Mouse (Mus musculus) hindbrain, embryonic 13.5 days (tissue): ENCODE data around the gene Tstd3. TPM values are rescaled to one million over a fixed set of nuclear protein-coding genes. Genes with fewer than 3 reads are reported as not detected.
A peak's percentile ranks its signal among the peaks of the same experiment; 100 is the strongest.

Experiments
- ATAC-seq: fragments of 200-750 bp; cut with Nextera tagmentation; 2 replicates; pipeline ENCODE4 v1.8.0; 2017; ENCODE audit warnings: moderate TSS enrichment; ENCODE audit not compliant: low FRiP score
- H3K27ac ChIP-seq: fragments of 300-500 bp; sonication (generic); 2 replicates; pipeline ENCODE4 v1.5.1; 2015; ENCODE audit warnings: inconsistent platforms, mild to moderate bottlenecking, moderate library complexity
- H3K27me3 ChIP-seq: fragments of 300-500 bp; sonication (generic); 2 replicates; pipeline ENCODE4 v1.6.1; 2015; ENCODE audit warnings: mild to moderate bottlenecking, inconsistent platforms
- H3K36me3 ChIP-seq: fragments of 300-500 bp; sonication (generic); 2 replicates; pipeline ENCODE4 v1.6.1; 2015; ENCODE audit warnings: mild to moderate bottlenecking, inconsistent platforms
- H3K4me1 ChIP-seq: fragments of 300-500 bp; sonication (generic); replicated peaks from 2 replicates; pipeline ENCODE4 v1.6.1; 2015; ENCODE audit warnings: inconsistent platforms
- H3K4me2 ChIP-seq: fragments of 300-500 bp; sonication (generic); 2 replicates; pipeline ENCODE4 v1.6.1; 2015; ENCODE audit warnings: inconsistent platforms, mild to moderate bottlenecking, moderate library complexity
- H3K4me3 ChIP-seq: fragments of 300-500 bp; sonication (generic); 2 replicates; pipeline ENCODE4 v1.5.1; 2015; ENCODE audit warnings: mild to moderate bottlenecking, inconsistent platforms
- H3K9ac ChIP-seq: fragments of 300-500 bp; sonication (generic); 2 replicates; pipeline ENCODE4 v1.6.1; 2015; ENCODE audit warnings: mild to moderate bottlenecking, inconsistent platforms
- H3K9me3 ChIP-seq: fragments of 300-500 bp; sonication (generic); 2 replicates; pipeline ENCODE4 v1.6.1; 2016; ENCODE audit warnings: inconsistent platforms
- WGBS: fragments of 180-500 bp; shearing (Covaris S2); methylation state at CpG from one replicate; pipeline ENCODE4 v1.1.7; 2015; 5-methylcytosine and 5-hydroxymethylcytosine counted together
- polyA plus RNA-seq: library from polyadenylated mRNA; unstranded; fragments of >200 nt; fragmentation: Nextera tagmentation; extraction: Ambion mirVana; gene quantifications from 2 replicates; pipeline ENCODE4 v1.2.1, GENCODE M21; 2015

Tstd3 gene
- polyA plus RNA-seq, result 25.9 and 27.1 TPM in 2 replicates

- no peaks in the 10 kb centered on the region for H3K9me3 ChIP-seq
Measured at GRCm38 (mm10) chr4:21766863-21767304, at the start of gene Tstd3, which contains the start of gene Usp45. Gene Tstd3, minus strand, starts transcription at chr4:21767212. Gene Usp45, plus strand, starts transcription at chr4:21767156.

GRCm38 (mm10) chr4:21814029-21814428 lies 47.0 kb upstream of the Tstd3 start:
- WGBS, result 40% methylated on average over 2 of the region's 2 CpGs
- H3K9me3 ChIP-seq, result no peaks in the 10 kb centered on the region
- no peak overlapping the region for H3K9ac ChIP-seq
- H3K36me3 ChIP-seq, result peaks cover 51% of the 10 kb centered on the region
- H3K4me3 ChIP-seq, result no peak overlapping the region
- H3K4me2 ChIP-seq, result no peak overlapping the region
- peak; percentile 87 for ATAC-seq
- no peaks in the 10 kb centered on the region for H3K4me1 ChIP-seq
- H3K27ac ChIP-seq, result no peak overlapping the region
- no peaks in the 10 kb centered on the region for H3K27me3 ChIP-seq

More at GRCm38 (mm10) chr4:21766863-21767304, at the start of gene Tstd3, which contains the start of gene Usp45:
- Histone ChIP-seq H3K4me2 (peak within 1 kb of the TSS; percentile 68), H3K4me1 (peaks cover 5% of the 10 kb centered on the region), H3K4me3 (peak within 1 kb of the TSS; percentile 55), H3K9ac (peak within 1 kb of the TSS; percentile 73), H3K27me3 (no peaks in the 10 kb centered on the region), H3K36me3 (0 out of 2 replicates have a peak, but pooled peaks cover 3% of the 10 kb centered on the region), H3K27ac (peak within 1 kb of the TSS; percentile 79)
- WGBS, result 2% methylated on average over 17 of the region's 17 CpGs
- peak; percentile 95 for ATAC-seq

GRCm38 (mm10) chr4:21812635-21813034 lies 45.6 kb upstream of the Tstd3 start:
- WGBS, result 94% methylated on average over 6 of the region's 6 CpGs
- H3K27me3 ChIP-seq, result no peaks in the 10 kb centered on the region
- ATAC-seq, result no peak
- no peaks in the 10 kb centered on the region for H3K4me1 ChIP-seq
- no peak overlapping the region for H3K4me2 ChIP-seq
- no peak overlapping the region for H3K27ac ChIP-seq
- H3K9me3 ChIP-seq, result no peaks in the 10 kb centered on the region
- H3K4me3 ChIP-seq, result no peak overlapping the region
- H3K9ac ChIP-seq, result no peak overlapping the region
- peaks cover 47% of the 10 kb centered on the region for H3K36me3 ChIP-seq

GRCm38 (mm10) chr4:21810608-21811007 lies 43.6 kb upstream of the Tstd3 start:
- Histone ChIP-seq H3K4me1 (no peaks in the 10 kb centered on the region), H3K4me3 (no peak overlapping the region), H3K9me3 (no peaks in the 10 kb centered on the region), H3K27me3 (no peaks in the 10 kb centered on the region), H3K9ac (no peak overlapping the region), H3K36me3 (peaks cover 36% of the 10 kb centered on the region), H3K4me2 (no peak overlapping the region), H3K27ac (no peak overlapping the region)
- WGBS, result 91% methylated on average over 3 of the region's 3 CpGs
- ATAC-seq, result no peak

- no peaks in the 10 kb centered on the region for H3K4me1 ChIP-seq
- WGBS, result 47% methylated on average over 5 of the region's 5 CpGs
- H3K9me3 ChIP-seq, result no peaks in the 10 kb centered on the region
- no peak overlapping the region for H3K4me2 ChIP-seq
- no peak overlapping the region for H3K9ac ChIP-seq
- no peak for ATAC-seq
- H3K27me3 ChIP-seq, result no peaks in the 10 kb centered on the region
- H3K27ac ChIP-seq, result no peak overlapping the region
- no peak overlapping the region for H3K4me3 ChIP-seq
- peaks cover 45% of the 10 kb centered on the region for H3K36me3 ChIP-seq
Measured at GRCm38 (mm10) chr4:21807204-21807603, 40.2 kb upstream of the Tstd3 start.

GRCm38 (mm10) chr4:21801620-21802019 lies 34.6 kb upstream of the Tstd3 start:
- no peak overlapping the region for H3K4me2 ChIP-seq
- H3K27ac ChIP-seq, result no peak overlapping the region
- no peak overlapping the region for H3K4me3 ChIP-seq
- no peaks in the 10 kb centered on the region for H3K9me3 ChIP-seq
- no peak overlapping the region for H3K9ac ChIP-seq
- peaks cover 58% of the 10 kb centered on the region for H3K36me3 ChIP-seq
- ATAC-seq, result no peak
- H3K27me3 ChIP-seq, result no peaks in the 10 kb centered on the region
- WGBS, result 97% methylated on average over 2 of the region's 2 CpGs
- H3K4me1 ChIP-seq, result no peaks in the 10 kb centered on the region

- no peaks in the 10 kb centered on the region for H3K27me3 ChIP-seq
- peaks cover 58% of the 10 kb centered on the region for H3K36me3 ChIP-seq
- ATAC-seq, result no peak
- no peak overlapping the region for H3K27ac ChIP-seq
- 91% methylated on average over 1 of the region's 1 CpGs for WGBS
- no peak overlapping the region for H3K4me3 ChIP-seq
- no peak overlapping the region for H3K4me2 ChIP-seq
- no peak overlapping the region for H3K9ac ChIP-seq
- H3K4me1 ChIP-seq, result no peaks in the 10 kb centered on the region
- H3K9me3 ChIP-seq, result no peaks in the 10 kb centered on the region
Measured at GRCm38 (mm10) chr4:21801013-21801412, 34.0 kb upstream of the Tstd3 start.

GRCm38 (mm10) chr4:21793631-21794030 lies 26.6 kb upstream of the Tstd3 start:
- WGBS, result 48% methylated on average over 3 of the region's 3 CpGs
- peak; percentile 83 for ATAC-seq
- Histone ChIP-seq H3K9ac (no peak overlapping the region), H3K4me1 (no peaks in the 10 kb centered on the region), H3K27me3 (no peaks in the 10 kb centered on the region), H3K9me3 (no peaks in the 10 kb centered on the region), H3K4me3 (no peak overlapping the region), H3K27ac (no peak overlapping the region), H3K4me2 (no peak overlapping the region), H3K36me3 (peaks cover 32% of the 10 kb centered on the region)

- Histone ChIP-seq H3K9me3 (no peaks in the 10 kb centered on the region), H3K27me3 (no peaks in the 10 kb centered on the region), H3K27ac (no peak overlapping the region), H3K9ac (no peak overlapping the region), H3K4me3 (no peak overlapping the region), H3K4me1 (no peaks in the 10 kb centered on the region), H3K36me3 (peaks cover 43% of the 10 kb centered on the region), H3K4me2 (no peak overlapping the region)
- ATAC-seq, result no peak
- WGBS, result 98% methylated on average over 4 of the region's 4 CpGs
Measured at GRCm38 (mm10) chr4:21789836-21790235, 22.8 kb upstream of the Tstd3 start.

- no peak for ATAC-seq
- Histone ChIP-seq H3K27me3 (no peaks in the 10 kb centered on the region), H3K4me2 (no peak overlapping the region), H3K9ac (no peak overlapping the region), H3K4me1 (no peaks in the 10 kb centered on the region), H3K4me3 (no peak overlapping the region), H3K27ac (no peak overlapping the region), H3K9me3 (no peaks in the 10 kb centered on the region), H3K36me3 (peaks cover 53% of the 10 kb centered on the region)
- 85% methylated on average over 6 of the region's 6 CpGs for WGBS
Measured at GRCm38 (mm10) chr4:21788903-21789302, 21.9 kb upstream of the Tstd3 start.

- ATAC-seq, result no peak
- H3K4me2 ChIP-seq, result no peak overlapping the region
Measured at GRCm38 (mm10) chr4:21786268-21786667, 19.3 kb upstream of the Tstd3 start.

GRCm38 (mm10) chr4:21780816-21781726 lies 14.1 kb upstream of the Tstd3 start:
- Histone ChIP-seq H3K4me3 (no peak overlapping the region), H3K4me2 (no peak overlapping the region), H3K9ac (no peak overlapping the region), H3K27ac (no peak overlapping the region), H3K9me3 (no peaks in the 10 kb centered on the region), H3K4me1 (peaks cover 9% of the 10 kb centered on the region), H3K36me3 (peaks cover 44% of the 10 kb centered on the region), H3K27me3 (no peaks in the 10 kb centered on the region)
- WGBS, result 94% methylated on average over 12 of the region's 12 CpGs
- ATAC-seq, result no peak

More at GRCm38 (mm10) chr4:21786268-21786667, 19.3 kb upstream of the Tstd3 start:
- H3K27me3 ChIP-seq, result no peaks in the 10 kb centered on the region
- no peaks in the 10 kb centered on the region for H3K4me1 ChIP-seq
- H3K27ac ChIP-seq, result no peak overlapping the region
- peaks cover 64% of the 10 kb centered on the region for H3K36me3 ChIP-seq
- H3K4me3 ChIP-seq, result no peak overlapping the region
- WGBS, result 97% methylated on average over 12 of the region's 12 CpGs
- H3K9me3 ChIP-seq, result no peaks in the 10 kb centered on the region
- no peak overlapping the region for H3K9ac ChIP-seq

GRCm38 (mm10) chr4:21776946-21777265 lies 9.9 kb upstream of the Tstd3 start:
- H3K36me3 ChIP-seq, result peaks cover 9% of the 10 kb centered on the region
- H3K4me2 ChIP-seq, result peak overlapping the region; percentile 67
- H3K27ac ChIP-seq, result no peak overlapping the region
- 14% methylated on average over 9 of the region's 9 CpGs for WGBS
- no peak for ATAC-seq
- peak overlapping the region; percentile 79 for H3K4me3 ChIP-seq
- H3K27me3 ChIP-seq, result no peaks in the 10 kb centered on the region
- H3K9me3 ChIP-seq, result no peaks in the 10 kb centered on the region
- peak overlapping the region; percentile 93 for H3K9ac ChIP-seq
- H3K4me1 ChIP-seq, result peaks cover 9% of the 10 kb centered on the region
